Mouse (Mus musculus): ENCODE results near the gene Stam. TPM values are rescaled to one million over a fixed set of nuclear protein-coding genes. Genes with fewer than 3 reads are reported as not detected.
"Not testable (repeated sequence)": the region's sequence is repeated elsewhere in the genome, so short reads cannot be mapped to it uniquely, and the experiment has no call there.

The Stam gene
- polyA plus RNA-seq, 1 experiment from 2014 or later: 34.3 TPM

GRCm38 (mm10) chr2:14190684-14191083 lies 116.8 kb downstream of the Stam start:
- DNase-seq (ENCODE audit: low spot score): no peak

GRCm38 (mm10) chr2:14191601-14192000 lies 117.7 kb downstream of the Stam start:
- no peak for TF ChIP-seq EP300 (optimal IDR thresholded peaks at IDR 0.05)
- no peak overlapping the region for H3K4me3 ChIP-seq (ENCODE audit: low read depth, low read length)
- H3K27me3 ChIP-seq (ENCODE audit: control insufficient read depth, insufficient read depth, low read length): no peaks in the 10 kb centered on the region
- DNase-seq (ENCODE audit: low spot score): no peak
- H3K4me2 ChIP-seq (replicated peaks; ENCODE audit: low read depth): no peak overlapping the region
- H3K27ac ChIP-seq (replicated peaks): no peak overlapping the region
- no peak for ATAC-seq (ENCODE audit: low FRiP score, low TSS enrichment)
- H3K4me1 ChIP-seq (replicated peaks; ENCODE audit: control insufficient read depth, insufficient read depth): no peaks in the 10 kb centered on the region
- no peak overlapping the region for H3K9ac ChIP-seq (ENCODE audit: low read length)
- H3K9me3 ChIP-seq (ENCODE audit: control insufficient read depth, low read length): no peaks in the 10 kb centered on the region
- H3K36me3 ChIP-seq (ENCODE audit: control insufficient read depth, insufficient read depth, low read length): no peaks in the 10 kb centered on the region
- WGBS: 77% methylated on average over 4 of the region's 4 CpGs

More at GRCm38 (mm10) chr2:14190684-14191083, 116.8 kb downstream of the Stam start:
- Histone ChIP-seq H3K27ac (replicated peaks) (no peak overlapping the region), H3K4me3 (ENCODE audit: low read depth, low read length) (no peak overlapping the region), H3K4me2 (replicated peaks; ENCODE audit: low read depth) (no peak overlapping the region), H3K36me3 (ENCODE audit: control insufficient read depth, insufficient read depth, low read length) (no peaks in the 10 kb centered on the region), H3K9ac (ENCODE audit: low read length) (no peak overlapping the region), H3K4me1 (replicated peaks; ENCODE audit: control insufficient read depth, insufficient read depth) (no peaks in the 10 kb centered on the region), H3K27me3 (ENCODE audit: control insufficient read depth, insufficient read depth, low read length) (no peaks in the 10 kb centered on the region), H3K9me3 (ENCODE audit: control insufficient read depth, low read length) (no peaks in the 10 kb centered on the region)
- no peak for TF ChIP-seq EP300 (optimal IDR thresholded peaks at IDR 0.05)
- no peak for TF ChIP-seq CTCF (IDR thresholded peaks at IDR 0.05; ENCODE audit: low read depth)
- no peak for ATAC-seq (ENCODE audit: low FRiP score, low TSS enrichment)
- WGBS: 86% methylated on average over 4 of the region's 4 CpGs

DNA sequence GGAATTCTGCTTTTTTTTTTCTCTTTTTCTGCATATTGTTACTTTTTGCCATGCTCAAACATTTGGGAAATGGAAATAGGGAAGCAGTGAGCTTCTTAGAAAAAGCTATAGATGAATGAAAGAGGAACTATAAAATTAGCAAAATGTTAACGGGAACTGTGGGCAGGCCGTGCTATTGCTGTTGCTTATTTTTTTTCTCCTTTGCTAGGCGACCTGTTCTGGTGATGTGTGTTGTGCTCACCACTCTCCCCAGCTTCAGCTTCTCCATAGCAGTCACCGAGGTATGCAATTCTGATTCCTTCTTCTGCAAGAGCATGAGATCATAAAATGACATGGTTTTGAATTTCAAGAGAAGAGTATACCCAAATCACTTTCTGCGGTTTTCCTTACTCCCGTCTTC lies 118.1 kb downstream of the Stam start:
- Histone ChIP-seq H3K4me2 (replicated peaks; ENCODE audit: low read depth) (no peak overlapping the region), H3K9me3 (ENCODE audit: control insufficient read depth, low read length) (no peaks in the 10 kb centered on the region), H3K9ac (ENCODE audit: low read length) (no peak overlapping the region), H3K4me1 (replicated peaks; ENCODE audit: control insufficient read depth, insufficient read depth) (no peaks in the 10 kb centered on the region), H3K36me3 (ENCODE audit: control insufficient read depth, insufficient read depth, low read length) (no peaks in the 10 kb centered on the region), H3K4me3 (ENCODE audit: low read depth, low read length) (no peak overlapping the region), H3K27ac (replicated peaks) (no peak overlapping the region), H3K27me3 (ENCODE audit: control insufficient read depth, insufficient read depth, low read length) (no peaks in the 10 kb centered on the region)
- ATAC-seq (ENCODE audit: low FRiP score, low TSS enrichment) (no peak), DNase-seq (ENCODE audit: low spot score) (no peak)
- 83% methylated on average over 6 of the region's 6 CpGs for WGBS
- TF ChIP-seq CTCF (IDR thresholded peaks at IDR 0.05; ENCODE audit: low read depth): no peak

- H3K27ac ChIP-seq (replicated peaks); H3K4me2 ChIP-seq (replicated peaks; ENCODE audit: low read depth); H3K9ac ChIP-seq (ENCODE audit: low read length); H3K4me3 ChIP-seq (ENCODE audit: low read depth, low read length); H3K36me3 ChIP-seq (ENCODE audit: control insufficient read depth, insufficient read depth, low read length); DNase-seq (ENCODE audit: low spot score); ATAC-seq (ENCODE audit: low FRiP score, low TSS enrichment); H3K27me3 ChIP-seq (ENCODE audit: control insufficient read depth, insufficient read depth, low read length); H3K4me1 ChIP-seq (replicated peaks; ENCODE audit: control insufficient read depth, insufficient read depth); H3K9me3 ChIP-seq (ENCODE audit: control insufficient read depth, low read length): not testable (repeated sequence)
- WGBS: no CpG with 5 or more reads among the region's 2 CpGs
Observed at GRCm38 (mm10) chr2:14198325-14198903, 124.5 kb downstream of the Stam start.

Other genes with a start within 250 kb of the Stam start
- 200 and 217 TPM in 2 replicates for gene Hacd1, start 18.0 kb upstream of the Stam start, polyA plus RNA-seq (2015; fragmentation: Nextera tagmentation; extraction: Ambion mirVana)
- 0.08 and 0.12 TPM in 2 replicates for gene Tmem236, start 100.4 kb downstream of the Stam start, polyA plus RNA-seq (2015; fragmentation: Nextera tagmentation; extraction: Ambion mirVana)
- 9.9 TPM in 2 replicates for gene Mrc1, start 155.3 kb downstream of the Stam start, polyA plus RNA-seq (2015; fragmentation: Nextera tagmentation; extraction: Ambion mirVana)

All from stomach, postnatal 0 days (tissue).